Comparison of ENCODE assay signal across 32 mouse cellular contexts in the genomic region with DNA sequence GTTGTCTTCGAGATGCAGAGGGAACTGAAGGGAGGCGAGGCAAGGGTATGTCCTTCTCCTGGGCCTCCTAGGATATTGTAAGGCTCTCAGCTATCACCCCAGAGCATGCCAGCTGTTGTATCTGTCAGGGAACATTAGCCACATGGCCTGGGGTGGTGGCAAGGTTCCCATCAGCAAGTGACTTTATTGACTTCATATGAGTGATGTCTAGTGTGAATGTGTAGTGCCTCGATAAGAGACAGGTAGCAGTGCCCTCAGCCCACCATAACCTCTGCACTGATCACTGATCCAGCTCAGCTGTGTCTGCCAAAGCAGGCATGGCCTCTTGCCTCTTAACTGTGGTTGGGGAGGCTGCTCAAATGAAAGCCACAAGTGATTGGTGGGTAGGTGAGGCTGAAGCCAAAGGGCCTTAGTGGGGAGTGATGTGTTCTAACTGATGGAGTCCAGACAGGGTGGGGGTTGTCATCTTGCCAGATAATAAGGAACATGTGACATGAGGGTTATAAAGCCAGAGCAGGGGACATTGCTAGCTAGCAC. TPM values are rescaled to one million over a fixed set of nuclear protein-coding genes. Genes with fewer than 3 reads are reported as not detected.
DNase-seq lines count a peak whose midpoint lies in the region; ATAC-seq and TF ChIP-seq lines count a peak whose summit lies in the region.
"Had no signal": no experiment of that assay in that cellular context is flagged by ENCODE, and none has a peak within 500 bp of the region (broad histone marks: within the 10 kb centered on the region; RNA-seq: fewer than 3 reads in every experiment).

No protein-coding gene starts in this region.

- no peak for DNase-seq in embryonic facial prominence, embryonic 10.5 days (ENCODE audit: low spot score)
- no peak for DNase-seq in liver
- no peak for DNase-seq in liver, embryonic 14.5 days (ENCODE audit: low read depth in 3 of 3, low spot score in 3 of 3)
- DNase-seq in urinary bladder, postnatal 14 days (ENCODE audit: low spot score) = no peak
- no peak for DNase-seq in gastrocnemius, postnatal 10 days
- DNase-seq: adrenal gland, postnatal 25 days; cerebellum, adult 11-12 months; cerebellum, adult 9-11 months; embryo, embryonic 11 days; gastrocnemius, postnatal 36 days; heart, postnatal 4 days; kidney, adult 9 months; kidney, postnatal 10 days; layer of hippocampus, postnatal 36 days; lung, postnatal 36 days; retina, postnatal 1 day; right cerebral cortex, postnatal 14 days; thymus, postnatal 14 days had no signal

- H3K4me3 ChIP-seq in embryonic facial prominence, embryonic 13.5 days = no peak overlapping the region
- H3K4me3 ChIP-seq in embryonic facial prominence, embryonic 10.5 days = no peak overlapping the region
- no peak overlapping the region for H3K4me3 ChIP-seq in liver, embryonic 12.5 days
- H3K4me3 ChIP-seq in liver, embryonic 14.5 days (ENCODE audit: insufficient read depth in 1 of 2, low read depth in 2 of 2, low read length in 2 of 2) = no peak overlapping the region
- H3K4me3 ChIP-seq: heart, embryonic 15.5 days; hindbrain, embryonic 13.5 days; limb, embryonic 10.5 days; limb, embryonic 15.5 days; midbrain, embryonic 10.5 days; midbrain, embryonic 15.5 days; neural tube, embryonic 15.5 days; stomach, embryonic 15.5 days had no signal

- no peak for TF ChIP-seq CTCF in liver, embryonic 14.5 days (IDR thresholded peaks at IDR 0.05; ENCODE audit: low read depth)

- H3K27me3 ChIP-seq in embryonic facial prominence, embryonic 13.5 days = no peaks in the 10 kb centered on the region
- peaks cover 7% of the 10 kb centered on the region for H3K27me3 ChIP-seq in embryonic facial prominence, embryonic 10.5 days (replicated peaks; ENCODE audit: low read depth, poor library complexity, severe bottlenecking)
- H3K27me3 ChIP-seq in liver, embryonic 12.5 days (replicated peaks) = peaks cover 14% of the 10 kb centered on the region
- no peaks in the 10 kb centered on the region; the same call in 1 of the 2 replicates for H3K27me3 ChIP-seq in liver, embryonic 14.5 days (ENCODE audit: control insufficient read depth, insufficient read depth, low read length)
- H3K27me3 ChIP-seq: limb, embryonic 15.5 days; midbrain, embryonic 15.5 days; neural tube, embryonic 15.5 days; stomach, embryonic 15.5 days had no signal

- no peak overlapping the region for H3K27ac ChIP-seq in embryonic facial prominence, embryonic 13.5 days
- no peak overlapping the region for H3K27ac ChIP-seq in embryonic facial prominence, embryonic 10.5 days (replicated peaks)
- H3K27ac ChIP-seq in liver, embryonic 12.5 days = peak overlapping the region; percentile 52
- peak overlapping the region; percentile 24; the same call in 1 of the 2 replicates for H3K27ac ChIP-seq in liver, embryonic 14.5 days
- H3K27ac ChIP-seq: heart, embryonic 15.5 days; hindbrain, embryonic 13.5 days; limb, embryonic 10.5 days; limb, embryonic 15.5 days; midbrain, embryonic 10.5 days; midbrain, embryonic 15.5 days; neural tube, embryonic 15.5 days; stomach, embryonic 15.5 days had no signal

- ATAC-seq in embryonic facial prominence, embryonic 13.5 days (ENCODE audit: insufficient number of reproducible peaks, insufficient read depth, low FRiP score, low TSS enrichment, low read depth) = no peak
- ATAC-seq in liver, embryonic 12.5 days = peak; percentile 28; the same call in 1 of the 2 replicates
- peak; percentile 29; the same call in 1 of the 2 replicates for ATAC-seq in liver, embryonic 14.5 days (ENCODE audit: insufficient read depth)
- ATAC-seq in megakaryocyte-erythroid progenitor cell, adult 5-6 weeks (replicated peaks; ENCODE audit: low FRiP score, low TSS enrichment, poor library complexity, severe bottlenecking) = peak; percentile 55
- ATAC-seq: forebrain, embryonic 14.5 days; intestine, postnatal 0 days; midbrain, embryonic 15.5 days had no signal

- peaks cover 39% of the 10 kb centered on the region for H3K36me3 ChIP-seq in embryonic facial prominence, embryonic 13.5 days
- H3K36me3 ChIP-seq in embryonic facial prominence, embryonic 10.5 days (replicated peaks) = peaks cover 40% of the 10 kb centered on the region
- peaks cover 34% of the 10 kb centered on the region for H3K36me3 ChIP-seq in liver, embryonic 12.5 days
- no peaks in the 10 kb centered on the region for H3K36me3 ChIP-seq in liver, embryonic 14.5 days (replicated peaks; ENCODE audit: control insufficient read depth, insufficient read depth, low read depth)
- H3K36me3 ChIP-seq: G1E had no signal

- H3K4me1 ChIP-seq in embryonic facial prominence, embryonic 13.5 days = peaks cover 15% of the 10 kb centered on the region
- H3K4me1 ChIP-seq in embryonic facial prominence, embryonic 10.5 days = peaks cover 11% of the 10 kb centered on the region
- peaks cover 28% of the 10 kb centered on the region for H3K4me1 ChIP-seq in liver, embryonic 12.5 days
- H3K4me1 ChIP-seq in liver, embryonic 14.5 days (replicated peaks; ENCODE audit: control insufficient read depth in 2 of 2, insufficient read depth in 2 of 2, low read length in 1 of 2) = peaks cover 0 to 17% of the 10 kb centered on the region in 2 experiments; a peak in 3 of 4 replicates

- TF ChIP-seq EP300 in liver, embryonic 14.5 days (IDR thresholded peaks at IDR 0.05; ENCODE audit: low read depth) = no peak

- 72% methylated on average over 3 of the region's 3 CpGs for WGBS in embryonic facial prominence, embryonic 13.5 days
- 85% methylated on average over 3 of the region's 3 CpGs for WGBS in embryonic facial prominence, embryonic 10.5 days
- 71% methylated on average over 3 of the region's 3 CpGs for WGBS in liver, embryonic 12.5 days (ENCODE audit: insufficient replicate concordance)
- 47% methylated on average over 3 of the region's 3 CpGs for whole genome bisulfite sequencing in liver, embryonic 14.5 days (ENCODE audit: insufficient replicate concordance)

- no peak overlapping the region for H3K4me2 ChIP-seq in embryonic facial prominence, embryonic 13.5 days
- 0 out of 2 replicates have a peak overlapping the region, but pooled peaks have one; percentile 10 for H3K4me2 ChIP-seq in liver, embryonic 12.5 days
- H3K4me2 ChIP-seq in liver, embryonic 14.5 days (ENCODE audit: low read depth) = no peak overlapping the region
- H3K4me2 ChIP-seq: heart, embryonic 15.5 days; hindbrain, embryonic 13.5 days; limb, embryonic 15.5 days; midbrain, embryonic 15.5 days; neural tube, embryonic 15.5 days; stomach, embryonic 15.5 days had no signal

- H3K9me3 ChIP-seq in embryonic facial prominence, embryonic 13.5 days = no peaks in the 10 kb centered on the region
- no peaks in the 10 kb centered on the region for H3K9me3 ChIP-seq in embryonic facial prominence, embryonic 10.5 days
- H3K9me3 ChIP-seq in liver, embryonic 12.5 days (replicated peaks) = no peaks in the 10 kb centered on the region
- no peaks in the 10 kb centered on the region for H3K9me3 ChIP-seq in liver, embryonic 14.5 days (ENCODE audit: control insufficient read depth, low read length)
- H3K9me3 ChIP-seq: G1E; heart, embryonic 15.5 days; hindbrain, embryonic 13.5 days; limb, embryonic 10.5 days; limb, embryonic 15.5 days; midbrain, embryonic 10.5 days; midbrain, embryonic 15.5 days; neural tube, embryonic 15.5 days; stomach, embryonic 15.5 days had no signal

- H3K9ac ChIP-seq in embryonic facial prominence, embryonic 13.5 days = peak overlapping the region; percentile 36; the same call in 1 of the 2 replicates
- no peak overlapping the region for H3K9ac ChIP-seq in liver, embryonic 12.5 days
- H3K9ac ChIP-seq in liver, embryonic 14.5 days (replicated peaks) = no peak overlapping the region
- H3K9ac ChIP-seq: heart, embryonic 15.5 days; hindbrain, embryonic 13.5 days; limb, embryonic 15.5 days; midbrain, embryonic 15.5 days; neural tube, embryonic 15.5 days; stomach, embryonic 15.5 days had no signal

RNA-seq across cellular contexts. Expression of a gene that starts 3.5 kb away (rescaled TPM):
- 16.4 and 18.9 TPM in 2 replicates for polyA plus RNA-seq in embryonic facial prominence, embryonic 13.5 days (2015; fragmentation: Nextera tagmentation; extraction: Ambion mirVana)
- polyA plus RNA-seq in embryonic facial prominence, embryonic 10.5 days (2016; fragmentation: Nextera tagmentation; extraction: Ambion mirVana) = 15.9 and 16.4 TPM in 2 replicates
- polyA plus RNA-seq in liver, embryonic 12.5 days (2016; fragmentation: Nextera tagmentation; extraction: Ambion mirVana) = 10.8 and 11.3 TPM in 2 replicates
- 4.9 and 5.4 TPM in 2 replicates for polyA plus RNA-seq in liver, embryonic 14.5 days (2012; rRNA removed)
- polyA plus RNA-seq in liver, embryonic 14.5 days (2014; fragmentation: Nextera tagmentation; extraction: Ambion mirVana) = 5.7 and 6.6 TPM in 2 replicates
- 9.8 and 14.7 TPM in 2 replicates for total RNA-seq in megakaryocyte-erythroid progenitor cell, adult 5-6 weeks (2014; fragmentation: Nextera tagmentation)
- total RNA-seq in megakaryocyte-erythroid progenitor cell, adult 5-6 weeks (2017) = 5.8 and 9.5 TPM in 2 replicates
- total RNA-seq in gastrocnemius, postnatal 10 days (2021) = 10 to 100 TPM; 14.3 to 15.0 TPM

Comparison
In these comparisons a context has a peak if more than half of its experiments do, and no peak if none do; other contexts are left out.
1. H3K27ac ChIP-seq: peak in liver, embryonic 12.5 days (single experiment) and liver, embryonic 14.5 days (single experiment); none in embryonic facial prominence, embryonic 13.5 days (single experiment) and embryonic facial prominence, embryonic 10.5 days (single experiment).